Mouse (Mus musculus) limb, embryonic 11.5 days (tissue): ENCODE results near the gene Drap1. TPM values are rescaled to one million over a fixed set of nuclear protein-coding genes. Genes with fewer than 3 reads are reported as not detected.

ENCODE experiments used
- ATAC-seq: fragments of 200-750 bp; cut with Nextera tagmentation; 2 replicates; pipeline ENCODE4 v1.8.0; 2017; ENCODE audit warnings: low read depth; ENCODE audit not compliant: insufficient number of reproducible peaks, low FRiP score, low TSS enrichment
- DNase-seq: peaks from one replicate; pipeline ENCODE4 v3.0.0-alpha.2; 2015; ENCODE audit warnings: low spot score
- H3K27ac ChIP-seq: fragments of 300-500 bp; sonication (generic); replicated peaks from 2 replicates; pipeline ENCODE4 v1.5.1; 2014; ENCODE audit warnings: low read depth, mild to moderate bottlenecking, low read length
- H3K27me3 ChIP-seq: fragments of 300-500 bp; sonication (generic); 2 replicates; pipeline ENCODE4 v1.6.1; 2014; ENCODE audit warnings: mild to moderate bottlenecking, low read length, mixed read lengths; ENCODE audit not compliant: control insufficient read depth, insufficient read depth
- H3K36me3 ChIP-seq: fragments of 300-500 bp; sonication (generic); 2 replicates; pipeline ENCODE4 v1.6.1; 2014; ENCODE audit warnings: mild to moderate bottlenecking, low read length, moderate library complexity, mixed read lengths; ENCODE audit not compliant: control insufficient read depth, insufficient read depth
- H3K4me1 ChIP-seq: fragments of 300-500 bp; sonication (generic); 2 replicates; pipeline ENCODE4 v1.6.1; 2014; ENCODE audit warnings: low read length, mixed read lengths; ENCODE audit not compliant: control insufficient read depth, insufficient read depth
- H3K4me2 ChIP-seq: fragments of 300-500 bp; sonication (generic); 2 replicates; pipeline ENCODE4 v1.6.1; 2014; ENCODE audit warnings: low read depth, mild to moderate bottlenecking, moderate library complexity; ENCODE audit not compliant: severe bottlenecking
- H3K4me3 ChIP-seq: fragments of 300-500 bp; sonication (generic); 2 replicates; pipeline ENCODE4 v1.5.1; 2014; ENCODE audit warnings: low read depth, low read length
- H3K9ac ChIP-seq: fragments of 300-500 bp; sonication (generic); 2 replicates; pipeline ENCODE4 v1.6.1; 2014; ENCODE audit warnings: mild to moderate bottlenecking, low read length
- H3K9me3 ChIP-seq: fragments of 300-500 bp; sonication (generic); 2 replicates; pipeline ENCODE4 v1.6.1; 2016; ENCODE audit warnings: low read length; ENCODE audit not compliant: control insufficient read depth
- WGBS: fragments of 180-500 bp; shearing (Covaris S2); extraction: QIAGEN DNeasy Blood & Tissue Kit; methylation state at CpG from one replicate; pipeline ENCODE4 v1.1.7; 2014; 5-methylcytosine and 5-hydroxymethylcytosine counted together
- polyA plus RNA-seq: library from polyadenylated mRNA; unstranded; fragments of >200 nt; fragmentation: Nextera tagmentation; extraction: Ambion mirVana; gene quantifications from 2 replicates; pipeline ENCODE4 v1.2.1, GENCODE M21; 2014

Drap1 gene
- polyA plus RNA-seq, 1 experiment from 2014 or later = 243 TPM

GRCm38 (mm10) chr19:5447515-5448353 is 23.0 kb upstream of the Drap1 start, which contains the start of gene Fosl1:
TSS of gene Fosl1 (plus strand) at chr19:5447547.
- peak within 1 kb of the TSS; percentile 94 for H3K4me2 ChIP-seq
- H3K4me1 ChIP-seq = peaks cover 15% of the 10 kb centered on the region
- peak within 1 kb of the TSS; percentile 7; the same call in 1 of the 2 replicates for H3K9ac ChIP-seq
- DNase-seq (peak; percentile 80), ATAC-seq (peak; percentile 67)
- H3K27me3 ChIP-seq = peaks cover 36% of the 10 kb centered on the region
- WGBS = 1% methylated on average over 70 of the region's 70 CpGs
- H3K36me3 ChIP-seq = no peaks in the 10 kb centered on the region
- H3K27ac ChIP-seq = no peak within 1 kb of the TSS
- no peaks in the 10 kb centered on the region for H3K9me3 ChIP-seq
- H3K4me3 ChIP-seq = peak within 1 kb of the TSS; percentile 40

- Histone ChIP-seq H3K4me1 (peaks cover 15% of the 10 kb centered on the region), H3K9ac (no peak overlapping the region), H3K4me3 (no peak overlapping the region), H3K27ac (no peak overlapping the region), H3K27me3 (peaks cover 36% of the 10 kb centered on the region), H3K9me3 (no peaks in the 10 kb centered on the region), H3K36me3 (no peaks in the 10 kb centered on the region), H3K4me2 (no peak overlapping the region)
- WGBS = 94% methylated on average over 5 of the region's 5 CpGs
- ATAC-seq (no peak), DNase-seq (no peak)
Observed at GRCm38 (mm10) chr19:5445747-5446146, 21.0 kb upstream of the Drap1 start.

GRCm38 (mm10) chr19:5444954-5445353 is 20.2 kb upstream of the Drap1 start:
- DNase-seq (no peak), ATAC-seq (no peak)
- no peak overlapping the region for H3K4me2 ChIP-seq
- H3K36me3 ChIP-seq = no peaks in the 10 kb centered on the region
- WGBS = 30% methylated on average over 7 of the region's 7 CpGs
- H3K4me3 ChIP-seq = no peak overlapping the region
- H3K27me3 ChIP-seq = peaks cover 36% of the 10 kb centered on the region
- no peaks in the 10 kb centered on the region for H3K9me3 ChIP-seq
- H3K27ac ChIP-seq = no peak overlapping the region
- no peak overlapping the region for H3K9ac ChIP-seq
- peaks cover 15% of the 10 kb centered on the region for H3K4me1 ChIP-seq

GRCm38 (mm10) chr19:5444371-5444908 is 19.7 kb upstream of the Drap1 start:
- DNase-seq = no peak
- H3K27me3 ChIP-seq = peaks cover 30% of the 10 kb centered on the region
- no peaks in the 10 kb centered on the region for H3K9me3 ChIP-seq
- no peak overlapping the region for H3K4me2 ChIP-seq
- 60% methylated on average over 9 of the region's 9 CpGs for WGBS
- no peaks in the 10 kb centered on the region for H3K36me3 ChIP-seq
- peaks cover 15% of the 10 kb centered on the region for H3K4me1 ChIP-seq
- ATAC-seq = no peak
- H3K27ac ChIP-seq = no peak overlapping the region
- no peak overlapping the region for H3K4me3 ChIP-seq
- H3K9ac ChIP-seq = no peak overlapping the region

- peaks cover 12% of the 10 kb centered on the region for H3K4me1 ChIP-seq
- H3K9me3 ChIP-seq = no peaks in the 10 kb centered on the region
- peak overlapping the region; percentile 45 for H3K4me2 ChIP-seq
- 63% methylated on average over 7 of the region's 7 CpGs for WGBS
- H3K36me3 ChIP-seq = no peaks in the 10 kb centered on the region
- DNase-seq (no peak), ATAC-seq (no peak)
- H3K4me3 ChIP-seq = peak overlapping the region; percentile 7; the same call in 1 of the 2 replicates
- peak overlapping the region; percentile 14; the same call in 1 of the 2 replicates for H3K9ac ChIP-seq
- peak overlapping the region; percentile 1; the same call in 1 of the 2 replicates for H3K27ac ChIP-seq
- H3K27me3 ChIP-seq = no peaks in the 10 kb centered on the region
Observed at GRCm38 (mm10) chr19:5433951-5434350, 9.2 kb upstream of the Drap1 start.

- Histone ChIP-seq H3K9me3 (no peaks in the 10 kb centered on the region), H3K27me3 (no peaks in the 10 kb centered on the region), H3K4me2 (peak overlapping the region; percentile 45), H3K27ac (peak overlapping the region; percentile 1), H3K4me1 (peaks cover 12% of the 10 kb centered on the region), H3K4me3 (peak overlapping the region; percentile 7; the same call in 1 of the 2 replicates), H3K36me3 (no peaks in the 10 kb centered on the region), H3K9ac (peak overlapping the region; percentile 14)
- 9% methylated on average over 16 of the region's 16 CpGs for WGBS
- DNase-seq = peak; percentile 60
- peak; percentile 52; the same call in 1 of the 2 replicates for ATAC-seq
Observed at GRCm38 (mm10) chr19:5432992-5433852, 8.4 kb upstream of the Drap1 start.

- H3K4me2 ChIP-seq = no peak overlapping the region
- DNase-seq (no peak), ATAC-seq (no peak)
- no peaks in the 10 kb centered on the region for H3K27me3 ChIP-seq
- H3K36me3 ChIP-seq = peaks cover 3% of the 10 kb centered on the region; the same call in 1 of the 2 replicates
- WGBS = 81% methylated on average over 4 of the region's 4 CpGs
- no peak overlapping the region for H3K9ac ChIP-seq
- no peak overlapping the region for H3K27ac ChIP-seq
- no peaks in the 10 kb centered on the region for H3K9me3 ChIP-seq
- no peak overlapping the region for H3K4me3 ChIP-seq
- peaks cover 12% of the 10 kb centered on the region for H3K4me1 ChIP-seq
Observed at GRCm38 (mm10) chr19:5431911-5432464, 7.2 kb upstream of the Drap1 start.

- Histone ChIP-seq H3K27ac (no peak overlapping the region), H3K27me3 (no peaks in the 10 kb centered on the region), H3K9ac (no peak overlapping the region), H3K36me3 (peaks cover 9% of the 10 kb centered on the region; the same call in 1 of the 2 replicates), H3K9me3 (no peaks in the 10 kb centered on the region), H3K4me1 (peaks cover 21% of the 10 kb centered on the region), H3K4me2 (no peak overlapping the region), H3K4me3 (no peak overlapping the region)
- WGBS = 83% methylated on average over 1 of the region's 1 CpGs
- no peak for DNase-seq
- no peak for ATAC-seq
Observed at GRCm38 (mm10) chr19:5430408-5430807, 5.6 kb upstream of the Drap1 start.
